Mouse (Mus musculus): ENCODE results near the gene Susd1.

Gene Susd1

GRCm38 (mm10) chr4:59322733-59323132, 115.7 kb downstream of the Susd1 start:
- peak; percentile 76 for DNase-seq (ENCODE audit: low read depth, low spot score)

- DNase-seq (ENCODE audit: low read depth, low spot score), result no peak
Observed at GRCm38 (mm10) chr4:59322056-59322455, 116.4 kb downstream of the Susd1 start.

GRCm38 (mm10) chr4:59321181-59322008, 117.0 kb downstream of the Susd1 start:
- no peak for DNase-seq (ENCODE audit: low read depth, low spot score)

- peak; percentile 73 for DNase-seq (ENCODE audit: low read depth, low spot score)
Observed at GRCm38 (mm10) chr4:59319136-59319941, 119.1 kb downstream of the Susd1 start.

GRCm38 (mm10) chr4:59318602-59319001, 119.8 kb downstream of the Susd1 start:
- peak; percentile 28 for DNase-seq (ENCODE audit: low read depth, low spot score)

- peak; percentile 89 for DNase-seq (ENCODE audit: low read depth, low spot score)
Observed at GRCm38 (mm10) chr4:59315553-59316405, 122.7 kb downstream of the Susd1 start.

GRCm38 (mm10) chr4:59314939-59315552, 123.4 kb downstream of the Susd1 start:
- peak; percentile 94 for DNase-seq (ENCODE audit: low read depth, low spot score)

- no peak for DNase-seq (ENCODE audit: low read depth, low spot score)
Observed at GRCm38 (mm10) chr4:59312945-59313344, 125.5 kb downstream of the Susd1 start.

GRCm38 (mm10) chr4:59310590-59310989, 127.8 kb downstream of the Susd1 start:
- no peak for DNase-seq (ENCODE audit: low read depth, low spot score)

GRCm38 (mm10) chr4:59307841-59308589, 130.4 kb downstream of the Susd1 start:
- no peak for DNase-seq (ENCODE audit: low read depth, low spot score)

GRCm38 (mm10) chr4:59302387-59302786, 136.0 kb downstream of the Susd1 start:
- DNase-seq (ENCODE audit: low read depth, low spot score), result no peak

- DNase-seq (ENCODE audit: low read depth, low spot score), result peak; percentile 63
Observed at GRCm38 (mm10) chr4:59301025-59301815, 137.2 kb downstream of the Susd1 start.

GRCm38 (mm10) chr4:59298719-59299496, 139.5 kb downstream of the Susd1 start:
- DNase-seq (ENCODE audit: low read depth, low spot score), result no peak

- DNase-seq (ENCODE audit: low read depth, low spot score), result no peak
Observed at GRCm38 (mm10) chr4:59295127-59295526, 143.3 kb downstream of the Susd1 start.

GRCm38 (mm10) chr4:59294661-59295060, 143.8 kb downstream of the Susd1 start:
- no peak for DNase-seq (ENCODE audit: low read depth, low spot score)

GRCm38 (mm10) chr4:59291914-59292718, 146.3 kb downstream of the Susd1 start:
- no peak for DNase-seq (ENCODE audit: low read depth, low spot score)

GRCm38 (mm10) chr4:59290972-59291576, 147.4 kb downstream of the Susd1 start:
- DNase-seq (ENCODE audit: low read depth, low spot score), result peak; percentile 24

GRCm38 (mm10) chr4:59287103-59287502, 151.3 kb downstream of the Susd1 start:
- DNase-seq (ENCODE audit: low read depth, low spot score), result no peak

Data from 3T3-L1 (cell line).